Mouse (Mus musculus) heart, postnatal 0 days (tissue): ENCODE measurements around the gene Tmprss9.

Experiments
- CTCF ChIP-seq: IDR thresholded peaks from 2 replicates; pipeline ENCODE4 v1.5.1; 2016; ENCODE audit warnings: antibody characterized with exemption, control low read depth, low read depth
- EP300 ChIP-seq: IDR thresholded peaks from 2 replicates; pipeline ENCODE4 v1.6.1; 2016; ENCODE audit warnings: antibody characterized with exemption, low read depth

DNA sequence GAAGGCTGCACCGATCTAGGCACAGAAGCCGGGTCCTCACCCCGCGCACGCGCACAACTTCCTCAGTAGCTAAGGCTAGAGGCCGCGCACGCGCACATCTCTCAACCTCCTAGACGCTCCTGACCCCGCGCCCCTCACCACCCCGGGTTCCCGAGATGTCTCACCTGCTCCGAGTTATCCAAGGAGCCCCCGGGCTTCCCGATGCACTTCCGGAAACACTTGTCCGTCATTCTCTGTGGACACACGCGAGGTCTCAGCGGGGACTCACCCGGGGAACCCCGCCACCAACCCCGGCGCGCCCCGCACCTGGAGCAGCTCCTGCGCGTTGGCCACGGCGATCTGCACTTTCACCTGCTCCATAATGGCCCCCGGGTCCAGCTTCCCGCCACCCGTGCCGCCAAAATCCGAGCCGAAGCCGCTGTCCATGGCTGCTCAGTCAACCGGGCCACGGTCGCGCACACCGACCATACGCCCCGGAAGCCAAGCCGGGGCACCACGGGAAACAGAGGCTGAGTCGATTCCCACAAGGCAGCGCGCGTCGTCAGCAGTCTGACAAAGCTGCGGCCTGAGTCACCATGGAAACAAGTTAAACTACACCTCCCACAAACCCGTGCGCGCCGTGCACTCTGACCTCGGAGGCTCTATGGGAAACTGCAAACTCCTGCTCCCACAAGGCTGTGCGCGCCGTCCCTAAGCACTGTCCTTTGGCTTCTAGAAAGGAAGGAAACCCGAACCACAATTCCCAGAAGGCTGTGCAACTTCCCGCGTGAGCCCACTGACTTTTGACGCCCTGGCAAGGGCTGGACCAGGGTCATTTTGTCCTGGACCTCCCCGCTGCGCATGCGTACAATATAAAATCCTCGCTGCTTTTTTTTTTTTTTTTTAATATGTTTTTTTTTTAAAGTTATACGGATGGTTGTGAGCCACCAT lies 28.9 kb downstream of the Tmprss9 start, which contains the start of gene Timm13:
- TF ChIP-seq CTCF (no peak), EP300 (peak; percentile 93)
